Mouse (Mus musculus): Measurements from ENCODE around the gene Plpp3. TPM values are rescaled to one million over a fixed set of nuclear protein-coding genes. Genes with fewer than 3 reads are reported as not detected.

Gene Plpp3
- total RNA-seq, 2 experiments from 2014 or later, result 78.5 to 81.2 TPM

GRCm38 (mm10) chr4:105206995-105207394, 49.8 kb downstream of the Plpp3 start:
- intact Hi-C loops (cut with DNase I), result no loop called here

DNA sequence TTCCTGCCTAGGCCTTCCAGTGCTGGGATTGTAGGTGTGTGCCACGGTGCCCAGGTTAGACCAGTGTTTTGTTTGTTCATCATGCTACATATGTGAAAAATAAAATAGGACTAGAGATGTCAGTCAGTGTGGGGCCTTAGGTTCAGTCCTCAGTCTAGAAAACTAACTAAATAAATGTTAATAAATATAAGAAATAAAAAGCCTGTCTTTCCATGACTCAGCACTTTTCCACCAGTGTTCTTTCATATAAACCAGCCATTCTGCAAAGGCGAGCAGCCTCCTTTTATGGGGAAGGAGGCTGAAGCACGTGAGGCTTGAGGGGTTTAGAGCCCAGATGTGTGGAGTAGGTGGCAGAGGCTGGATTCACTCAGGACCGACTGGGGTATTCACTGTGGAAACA, 50.5 kb downstream of the Plpp3 start:
- DNase-seq, result no peak
- intact Hi-C loops (cut with DNase I), result no loop called here

More at GRCm38 (mm10) chr4:105206995-105207394, 49.8 kb downstream of the Plpp3 start:
- DNase-seq, result no peak

GRCm38 (mm10) chr4:105208977-105209376, 51.8 kb downstream of the Plpp3 start:
- DNase-seq, result no peak
- intact Hi-C loops (cut with DNase I), result no loop called here

GRCm38 (mm10) chr4:105213314-105213713, 56.2 kb downstream of the Plpp3 start:
- intact Hi-C loops (cut with DNase I), result no loop called here
- no peak for DNase-seq

DNA sequence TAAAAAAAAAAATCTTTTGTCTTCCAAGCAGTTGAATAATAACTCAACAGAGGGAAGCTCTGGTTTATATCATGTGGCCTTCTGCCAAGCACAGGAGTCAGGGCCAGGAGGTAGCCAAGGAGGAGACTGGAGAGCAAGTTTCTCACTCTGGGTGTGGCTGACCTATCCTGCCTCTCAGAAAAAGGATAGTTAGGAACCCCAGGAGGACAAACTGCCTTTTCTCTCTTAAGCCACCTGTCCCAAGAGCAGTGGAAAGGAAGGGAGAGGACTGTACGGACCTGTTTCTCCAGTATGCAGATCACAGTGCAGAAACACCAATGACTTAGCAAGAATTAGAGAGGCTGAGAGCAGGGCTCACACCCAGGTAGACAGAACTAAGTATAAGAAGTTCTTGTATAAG, 57.3 kb downstream of the Plpp3 start:
- intact Hi-C loops (cut with DNase I), result no loop called here
- peak in 1 of 2 experiments; percentile 42 for DNase-seq

- peak in 1 of 2 experiments; percentile 40 for DNase-seq
- intact Hi-C loops (cut with DNase I), result no loop called here
These were observed 58.7 kb downstream of the Plpp3 start for GRCm38 (mm10) chr4:105215726-105216410.

- DNase-seq, result no peak
- intact Hi-C loops (cut with DNase I), result no loop called here
These were observed 61.1 kb downstream of the Plpp3 start for GRCm38 (mm10) chr4:105218202-105218601.

DNA sequence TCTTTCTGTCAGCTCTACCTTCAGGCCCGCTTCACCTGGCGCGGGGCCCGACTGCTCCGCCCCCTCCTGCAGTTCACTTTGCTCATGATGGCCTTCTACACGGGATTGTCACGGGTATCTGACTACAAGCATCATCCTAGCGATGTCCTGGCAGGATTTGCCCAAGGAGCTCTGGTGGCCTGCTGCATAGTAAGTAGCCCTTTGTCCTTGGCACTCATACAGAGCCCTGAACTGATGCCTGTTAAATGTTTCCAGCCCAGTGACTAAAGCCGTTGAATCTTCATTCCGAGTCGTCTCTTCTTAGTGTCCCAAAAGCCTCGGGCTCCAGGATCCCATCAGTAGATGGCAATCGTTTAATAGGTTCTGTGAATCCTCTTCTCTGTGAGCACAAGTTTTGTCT, 62.2 kb downstream of the Plpp3 start:
- no peak for DNase-seq
- intact Hi-C loops (cut with DNase I), result no loop called here

GRCm38 (mm10) chr4:105220849-105221248, 63.7 kb downstream of the Plpp3 start:
- intact Hi-C loops (cut with DNase I), result loop anchor here (5.0 kb wide), 2 partner anchors 64 to 286 kb away; partner anchors contain the start of gene Plpp3
- no peak for DNase-seq

DNA sequence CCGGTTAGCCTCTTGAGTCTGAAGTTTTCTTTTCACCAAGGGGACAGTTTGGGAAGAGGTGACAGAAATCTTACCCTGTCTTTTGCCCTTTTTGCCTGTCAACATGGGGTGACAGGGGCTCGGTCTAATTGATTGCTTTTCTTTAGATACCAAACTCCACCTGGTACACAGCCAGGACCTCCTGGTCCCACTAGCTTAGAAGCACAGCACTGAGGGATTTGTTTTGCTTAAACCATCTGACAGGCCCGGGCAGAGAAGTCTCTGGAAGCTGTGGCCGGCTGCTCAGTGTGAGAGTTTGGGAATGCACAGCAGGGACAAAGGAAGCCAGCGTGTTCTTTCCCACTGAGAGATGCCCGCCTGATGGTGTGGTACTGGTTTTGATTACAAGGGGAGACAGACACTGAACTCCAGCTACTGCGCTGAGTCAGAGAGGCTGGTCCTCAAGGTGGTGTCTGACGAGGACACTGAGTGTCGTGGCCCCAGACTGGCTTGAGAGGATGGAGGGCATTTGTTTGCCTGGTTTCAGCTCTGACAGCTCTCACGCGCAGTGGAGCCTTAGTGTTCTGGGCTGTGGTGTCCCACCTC, 64.2 kb downstream of the Plpp3 start:
- DNase-seq, result no peak
- intact Hi-C loops (cut with DNase I), result loop anchor here (5.0 kb wide), 2 partner anchors 64 to 286 kb away; partner anchors contain the start of gene Plpp3

DNA sequence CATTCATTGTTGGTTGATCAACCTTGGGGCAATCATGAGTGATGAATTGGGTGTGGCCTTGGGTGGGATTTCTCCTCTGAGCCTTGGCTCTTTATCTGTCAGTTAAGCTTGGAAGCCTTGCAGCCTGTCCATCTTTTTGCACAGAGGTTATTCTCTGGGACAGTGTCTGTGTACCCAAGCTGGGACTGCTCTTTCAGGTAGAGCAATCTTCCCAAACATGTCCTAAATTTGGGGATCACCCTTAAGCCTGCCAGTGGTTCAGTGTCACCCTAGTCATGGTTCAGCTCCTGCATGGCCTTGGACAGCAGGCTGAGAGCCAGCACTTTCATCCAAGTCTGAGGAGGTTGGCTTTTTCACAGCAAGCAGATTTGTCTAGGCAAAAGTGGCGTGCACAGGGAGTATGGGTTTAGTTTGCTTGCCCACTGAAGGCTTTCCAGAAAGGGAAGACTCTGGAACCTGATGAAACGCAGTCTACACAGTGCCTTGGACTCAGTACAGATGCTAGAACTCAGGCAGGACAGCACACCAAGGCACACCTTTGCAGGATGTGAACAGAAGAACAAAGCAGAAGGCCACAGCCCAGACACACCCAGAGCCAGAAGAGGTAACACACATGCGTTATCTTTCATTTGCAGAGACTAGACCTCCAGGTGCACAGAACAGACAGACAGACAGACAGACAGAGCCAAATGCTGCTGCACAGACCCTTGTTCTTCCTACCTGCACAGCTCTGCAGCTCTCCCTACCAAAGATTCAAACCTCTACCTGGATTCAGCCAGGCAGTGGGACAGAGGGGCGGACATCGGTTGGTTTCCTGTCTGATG, 66.2 kb downstream of the Plpp3 start:
- intact Hi-C loops (cut with DNase I), result loop anchor here (5.0 kb wide), 2 partner anchors 66 to 284 kb away; partner anchors contain the start of gene Plpp3
- no peak for DNase-seq

DNA sequence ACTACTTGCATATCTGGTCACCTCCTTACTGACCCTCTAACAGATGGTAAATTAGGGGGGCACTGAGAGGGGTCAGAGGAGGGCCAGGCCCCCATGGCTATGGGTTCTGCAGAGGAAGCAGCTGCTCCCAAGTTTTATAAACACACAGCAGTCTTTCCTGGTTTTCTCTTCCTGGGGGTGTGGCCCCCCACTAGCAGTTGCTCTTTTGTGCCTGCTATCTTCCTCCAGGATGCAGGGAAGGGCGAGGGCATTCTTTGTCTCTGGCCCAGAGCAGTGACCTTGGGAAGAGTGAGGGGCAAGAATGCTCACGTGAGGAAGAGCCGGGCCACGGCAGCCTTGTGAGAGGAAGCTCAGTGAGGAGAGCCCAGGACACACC, 66.8 kb downstream of the Plpp3 start:
- DNase-seq, result no peak

DNA sequence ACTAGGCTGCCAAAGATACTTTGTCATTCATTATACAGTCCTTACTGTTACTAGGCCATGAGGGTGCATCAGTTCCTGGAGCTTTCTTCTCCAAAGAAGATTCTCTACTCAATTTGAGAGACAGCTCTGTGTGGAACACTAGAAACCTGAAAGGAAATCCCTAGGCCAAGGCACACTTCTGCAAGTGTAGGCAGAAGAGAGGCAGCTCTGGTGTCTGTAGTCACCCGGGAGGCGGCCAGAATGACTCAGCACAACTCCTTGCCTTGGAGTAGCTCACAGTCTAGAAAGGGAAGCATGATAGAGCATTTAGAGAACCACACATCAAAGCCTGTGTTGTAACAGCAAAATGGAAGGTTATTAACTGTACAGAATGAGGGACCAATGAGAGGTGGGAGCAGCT, 68.4 kb downstream of the Plpp3 start:
- intact Hi-C loops (cut with DNase I), result loop anchor here (5.0 kb wide), 1 partner anchor 87 kb away; no protein-coding TSS in a partner anchor
- peak in 1 of 2 experiments; percentile 56 for DNase-seq

More for the DNA sequence above, 66.8 kb downstream of the Plpp3 start:
- intact Hi-C loops (cut with DNase I), result loop anchor here (5.0 kb wide), 2 partner anchors 67 to 283 kb away; partner anchors contain the start of gene Plpp3

DNA sequence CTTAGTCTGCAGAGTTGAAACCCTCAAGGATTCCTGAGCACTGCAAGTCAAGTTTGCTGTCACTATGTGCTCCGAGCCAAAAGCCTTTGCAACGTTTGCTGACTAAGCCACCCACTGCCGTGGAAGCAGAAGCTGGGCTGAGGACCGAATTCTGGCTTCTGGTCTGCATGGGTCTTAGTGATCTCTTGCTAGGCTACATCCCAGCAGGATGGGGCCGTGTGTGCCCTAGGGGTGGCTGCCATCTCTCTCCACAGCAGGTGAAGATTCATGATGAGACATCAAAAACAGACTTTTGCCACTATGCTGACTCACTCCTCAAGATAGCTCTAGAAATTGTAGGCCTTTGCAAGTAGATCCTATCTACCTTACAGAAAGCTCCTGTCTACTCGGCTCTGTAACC, 69.2 kb downstream of the Plpp3 start:
- DNase-seq, result no peak
- intact Hi-C loops (cut with DNase I), result loop anchor here (5.0 kb wide), 1 partner anchor 86 kb away; no protein-coding TSS in a partner anchor

DNA sequence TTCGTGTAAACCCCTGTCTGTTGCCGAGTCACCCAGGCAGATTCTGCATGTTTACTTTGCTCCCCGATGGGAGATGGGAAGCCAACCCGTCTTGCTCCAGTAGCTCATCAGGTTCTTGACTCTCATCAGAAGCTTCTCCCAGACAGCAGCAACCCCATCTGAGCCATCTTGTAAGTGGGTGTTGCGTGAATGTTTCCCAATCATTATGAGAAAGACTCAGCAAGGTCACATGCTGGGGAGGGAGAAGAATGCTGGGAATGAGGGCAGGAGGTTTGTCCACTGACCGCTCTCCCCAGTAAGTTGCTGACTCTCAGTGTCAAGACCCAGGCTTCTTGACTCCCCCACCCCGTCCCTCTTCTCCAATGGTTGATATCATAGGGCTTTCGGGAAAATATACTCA, 73.0 kb downstream of the Plpp3 start:
- intact Hi-C loops (cut with DNase I), result no loop called here

GRCm38 (mm10) chr4:105240233-105240632, 83.1 kb downstream of the Plpp3 start:
- intact Hi-C loops (cut with DNase I), result no loop called here
- no peak for DNase-seq

More for the DNA sequence above, 73.0 kb downstream of the Plpp3 start:
- DNase-seq, result no peak

DNA sequence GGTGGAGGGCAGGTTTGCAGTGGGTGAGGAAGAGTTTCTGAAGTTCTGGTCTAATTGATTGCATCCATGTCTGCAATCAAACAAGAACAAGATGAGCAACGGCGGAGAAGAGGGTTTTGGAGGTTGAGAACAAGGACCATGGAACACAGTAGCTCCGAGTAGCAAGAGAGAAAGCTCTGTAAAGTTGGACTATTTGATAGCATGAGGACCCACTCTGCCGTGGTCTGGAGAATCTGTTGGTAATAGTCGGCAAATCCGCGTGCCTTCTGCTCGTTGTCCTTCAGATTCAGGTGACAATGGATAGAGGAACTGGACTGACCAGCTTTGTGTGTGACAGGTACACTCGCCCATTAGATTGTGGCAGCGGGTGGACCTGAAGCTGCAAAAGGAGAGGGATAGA, 87.8 kb downstream of the Plpp3 start:
- intact Hi-C loops (cut with DNase I), result no loop called here

GRCm38 (mm10) chr4:105245479-105245944, 88.4 kb downstream of the Plpp3 start:
- peak; percentile 50 to 52 for DNase-seq
- intact Hi-C loops (cut with DNase I), result no loop called here

More for the DNA sequence above, 87.8 kb downstream of the Plpp3 start:
- DNase-seq, result no peak

DNA sequence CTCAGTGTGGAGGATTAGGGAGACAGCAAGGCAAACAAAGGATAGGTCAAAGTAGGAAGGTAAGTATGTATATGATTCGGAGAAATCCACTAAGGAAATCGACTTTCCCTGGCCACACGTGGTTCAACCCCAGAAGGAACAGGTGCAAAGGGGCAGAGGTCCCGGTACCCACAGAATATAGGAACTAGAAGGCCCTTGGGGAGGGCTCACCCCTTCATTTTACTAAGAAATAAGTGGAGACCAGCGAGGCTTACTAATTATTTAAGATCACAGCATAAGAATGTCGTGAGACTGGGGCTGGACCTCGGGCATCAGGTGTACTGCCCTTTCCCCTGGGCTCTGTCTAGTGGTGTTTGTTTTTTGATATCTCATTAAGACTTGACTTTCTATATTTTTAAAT, 89.2 kb downstream of the Plpp3 start:
- intact Hi-C loops (cut with DNase I), result no loop called here
- DNase-seq, result no peak

GRCm38 (mm10) chr4:105248161-105248560, 91.0 kb downstream of the Plpp3 start:
- no peak for DNase-seq
- intact Hi-C loops (cut with DNase I), result no loop called here

DNA sequence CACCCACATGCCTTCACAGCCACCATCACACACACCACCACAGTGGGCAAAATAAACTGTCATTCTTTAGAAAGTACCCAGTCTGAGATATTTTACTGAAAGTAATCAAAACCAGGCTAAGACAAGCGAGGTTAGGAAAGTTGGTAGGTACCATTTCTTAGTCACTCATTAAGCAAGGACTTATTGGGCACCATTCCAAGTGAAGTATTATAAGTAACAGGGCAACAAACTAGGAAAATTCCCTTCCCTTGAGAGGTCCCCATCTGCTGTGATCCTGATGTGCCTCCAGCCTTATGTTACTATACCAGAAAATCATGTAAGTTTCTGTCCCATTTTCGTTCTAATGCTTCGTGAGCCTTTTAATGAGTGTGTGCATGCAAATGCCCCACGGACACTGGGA, 92.1 kb downstream of the Plpp3 start:
- no peak for DNase-seq
- intact Hi-C loops (cut with DNase I), result no loop called here
